Mouse (Mus musculus): ENCODE measurements around the gene Fam107b.

Gene Fam107b

DNA sequence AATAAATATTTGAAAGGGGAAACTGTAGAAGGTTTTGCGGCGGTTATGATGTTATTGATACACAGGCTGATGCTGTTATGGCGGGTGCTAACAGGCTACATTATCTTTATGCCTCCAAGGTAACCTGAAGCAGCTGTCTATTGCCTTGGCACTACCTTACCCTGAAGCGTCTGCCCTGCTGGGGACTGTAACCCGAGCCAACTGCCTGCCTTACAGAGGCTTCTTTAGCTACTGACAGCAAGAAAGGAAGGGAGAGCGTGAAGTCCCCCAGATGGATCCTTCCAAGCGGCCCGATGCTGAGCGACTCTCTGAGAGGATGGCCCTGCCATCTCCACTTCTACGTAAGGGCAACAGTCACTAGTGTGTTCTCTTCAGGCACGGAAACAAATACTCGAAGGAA is at the start of gene Fam107b:
TSS of gene Fam107b (plus strand) at position 303 of the 400 bp plus-strand sequence.
- peak in 1 of 2 experiments; percentile 12 for DNase-seq (ENCODE audit: low spot score in 2 of 2)

DNA sequence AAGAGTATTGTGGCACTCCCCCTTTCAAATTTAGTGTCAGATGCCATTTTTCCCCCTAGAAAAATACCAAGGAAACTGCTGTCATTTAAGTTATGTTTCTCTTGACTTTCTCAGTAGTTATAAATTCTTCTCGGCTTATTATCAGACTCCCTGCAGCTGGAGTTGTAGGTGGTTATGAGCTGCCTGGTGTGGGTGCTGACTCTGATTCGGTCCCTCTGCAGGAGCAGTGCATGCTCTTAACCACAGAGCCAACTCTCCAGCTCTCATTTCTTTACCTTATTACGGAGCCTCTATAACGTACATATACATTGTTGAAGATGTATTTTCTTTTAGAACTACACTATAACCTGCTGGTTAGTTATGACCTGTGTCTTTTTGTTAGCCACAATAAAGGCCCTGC is 47.7 kb upstream of the Fam107b start:
- DNase-seq (ENCODE audit: low spot score in 2 of 2): no peak

DNA sequence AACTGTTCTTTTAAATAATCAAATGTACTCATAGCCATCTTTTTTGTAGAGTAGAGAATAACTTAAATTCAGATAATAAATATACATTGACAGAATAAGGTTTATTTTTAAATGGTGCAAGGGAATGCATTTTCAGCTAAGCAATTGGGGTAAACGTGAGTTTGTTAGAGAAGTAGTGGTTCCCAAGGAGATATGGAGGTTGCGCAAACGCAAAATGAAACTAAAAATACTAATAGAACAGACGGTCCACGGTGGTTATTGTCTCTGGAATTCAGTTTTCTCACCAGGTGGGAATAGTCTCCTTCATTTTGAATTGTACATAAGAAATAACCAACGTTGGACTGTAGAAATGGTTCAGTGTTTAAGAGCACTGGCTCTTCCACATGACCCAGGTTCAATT is 44.0 kb upstream of the Fam107b start:
- DNase-seq (ENCODE audit: low spot score in 2 of 2): no peak

DNA sequence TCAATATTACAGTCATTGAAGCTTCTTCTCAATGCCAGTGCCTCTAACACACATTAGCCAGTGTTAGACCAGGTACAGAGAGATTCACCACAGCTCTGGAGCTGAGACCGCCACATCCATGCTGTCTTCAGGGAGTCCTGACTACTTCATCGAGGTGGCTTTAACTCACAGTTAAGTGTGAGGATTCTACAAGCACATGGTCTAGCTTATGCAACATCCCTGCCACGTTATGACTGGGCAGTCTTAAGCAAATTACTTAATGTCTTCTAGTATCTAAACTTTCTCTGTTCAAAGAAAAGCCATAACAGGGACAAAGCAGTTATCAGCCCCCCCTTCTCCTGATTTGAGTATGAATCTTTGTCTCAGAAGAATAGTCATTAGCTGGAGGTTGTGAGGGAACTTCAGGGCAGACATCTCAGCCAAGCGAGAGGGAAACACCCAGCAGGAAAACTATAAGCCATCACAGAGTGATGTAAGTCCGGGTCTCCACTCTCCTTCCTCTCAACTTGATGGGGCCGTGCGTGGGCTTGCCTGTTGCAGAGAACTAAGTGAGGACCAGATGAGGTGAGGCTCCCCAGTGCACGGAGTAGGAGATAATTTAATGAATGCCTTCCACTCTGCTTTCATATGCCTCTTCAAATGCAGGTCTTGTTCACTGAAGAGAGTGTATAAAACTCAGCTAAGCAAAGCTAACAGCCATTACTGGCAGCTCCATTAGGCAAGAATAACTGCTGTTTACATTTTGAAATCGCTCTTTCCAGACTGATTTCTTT is 28.8 kb upstream of the Fam107b start:
- no peak for DNase-seq (ENCODE audit: low spot score in 2 of 2)

DNA sequence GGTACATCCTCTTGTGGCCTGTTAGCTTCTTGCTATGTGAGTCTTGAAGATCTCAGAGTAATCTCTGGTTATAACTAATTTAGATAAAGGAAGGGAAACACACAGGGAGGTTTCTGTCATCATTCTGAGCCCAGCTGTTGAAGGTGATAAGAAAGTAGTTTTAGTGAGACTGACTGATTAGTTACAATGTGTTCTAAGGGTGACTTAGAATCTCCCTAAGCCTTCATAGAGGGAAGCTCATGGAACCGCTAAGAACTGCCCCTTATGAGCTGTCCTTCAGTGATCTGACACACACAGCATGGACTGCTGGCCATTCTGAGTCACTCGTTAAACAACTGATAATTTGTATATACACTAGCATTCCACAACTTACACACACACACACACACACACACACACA is 24.2 kb upstream of the Fam107b start:
- DNase-seq (ENCODE audit: low spot score in 2 of 2): no peak

DNA sequence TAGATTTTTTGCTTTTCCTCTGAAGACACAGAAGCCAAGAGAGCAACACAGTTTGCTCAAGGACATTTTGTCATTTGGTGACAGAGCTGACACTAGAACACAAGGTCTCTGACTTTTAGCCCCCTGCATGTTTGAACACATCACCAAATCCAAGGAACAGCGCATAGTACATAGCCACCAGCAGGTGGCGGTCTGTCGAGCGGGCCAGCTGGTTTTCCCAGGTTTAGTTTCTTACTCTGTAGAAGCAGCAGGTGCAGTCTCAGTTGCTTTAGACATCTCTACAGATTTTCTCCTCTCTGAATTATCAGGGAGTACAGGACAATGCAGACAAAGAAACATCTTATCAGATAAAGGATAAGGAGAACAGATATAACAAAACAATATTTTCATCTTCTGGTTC is 23.7 kb upstream of the Fam107b start:
- peak; percentile 48 to 56 for DNase-seq (ENCODE audit: low spot score in 2 of 2)

DNA sequence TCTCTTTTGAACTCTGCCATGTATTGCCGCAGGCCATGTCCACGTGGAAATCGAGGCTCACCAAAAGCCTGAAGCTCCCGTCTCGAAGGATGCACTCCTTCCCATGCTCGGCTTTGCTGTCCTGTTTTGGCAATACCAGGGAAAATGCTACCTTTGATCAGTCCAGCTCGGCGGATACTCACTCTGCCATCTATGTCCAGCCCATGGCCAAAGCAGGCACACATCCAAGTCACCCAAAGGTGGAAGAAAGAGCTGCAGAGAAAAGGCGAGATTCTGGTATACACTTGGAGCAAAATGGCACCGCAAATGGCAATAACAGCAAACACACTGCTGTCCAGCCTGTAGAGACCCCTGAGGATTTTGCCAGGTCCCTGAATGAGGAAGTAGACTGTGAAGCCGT is 318 bp downstream of the Fam107b start:
- DNase-seq (ENCODE audit: low spot score in 2 of 2): no peak

DNA sequence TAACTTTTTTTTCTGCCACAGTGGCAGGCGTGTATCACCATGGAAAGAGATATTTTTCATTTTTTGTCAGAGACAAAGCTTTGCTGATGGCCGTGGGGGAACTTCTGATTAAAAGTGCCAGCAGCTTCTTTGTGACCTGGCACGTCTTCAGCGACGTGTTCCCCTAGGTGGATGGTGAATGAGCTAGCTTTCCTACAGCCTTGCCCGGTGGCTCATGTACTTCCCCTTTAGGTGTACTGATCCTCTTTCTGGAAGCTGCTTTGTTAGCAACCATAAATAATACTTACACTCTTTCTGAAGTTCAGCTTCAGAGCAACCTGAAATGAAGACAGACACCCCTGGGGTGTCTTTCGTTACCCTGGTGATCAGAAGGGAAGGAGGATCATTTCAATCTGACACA is 3.6 kb downstream of the Fam107b start:
- no peak for DNase-seq (ENCODE audit: low spot score in 2 of 2)

DNA sequence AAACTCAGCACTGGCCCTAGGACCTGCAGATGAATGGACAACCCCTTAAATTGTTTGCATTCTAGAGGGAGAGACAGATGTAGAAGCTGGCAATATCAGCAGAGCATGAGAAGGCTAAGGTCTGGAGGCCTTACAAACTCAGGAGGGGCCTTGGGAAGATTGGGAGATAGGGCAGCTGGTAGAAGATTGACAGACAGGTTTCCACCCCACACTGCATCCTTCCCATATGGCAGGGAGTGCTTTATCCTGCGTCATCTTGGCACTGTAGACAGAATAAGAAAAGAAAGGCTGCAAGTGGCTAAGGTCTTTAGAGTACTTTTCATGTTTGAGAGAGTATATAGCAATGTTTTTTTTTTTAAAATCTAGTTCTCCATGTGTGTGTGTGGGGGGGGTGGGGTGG is 4.9 kb downstream of the Fam107b start:
- DNase-seq (ENCODE audit: low spot score in 2 of 2): no peak

DNA sequence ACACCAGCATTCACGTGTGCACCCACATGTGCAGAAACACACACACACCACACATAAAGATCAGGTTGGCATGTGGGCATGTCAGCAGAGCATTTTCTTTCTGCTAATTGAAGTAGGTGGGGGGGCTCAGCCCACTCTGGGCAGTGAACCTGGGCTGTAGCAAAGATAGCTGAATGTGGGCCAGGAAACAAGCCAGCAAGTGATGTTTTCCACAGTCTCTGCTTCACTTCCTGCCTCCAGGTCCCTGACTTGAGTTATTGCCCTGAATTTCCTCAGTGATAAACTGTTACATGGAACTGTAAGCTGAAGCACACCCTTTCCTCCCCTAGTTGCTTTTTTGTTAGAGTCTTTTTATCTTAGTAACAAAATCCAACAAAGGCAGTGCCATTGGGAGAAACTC is 6.1 kb downstream of the Fam107b start:
- DNase-seq (ENCODE audit: low spot score in 2 of 2): no peak

DNA sequence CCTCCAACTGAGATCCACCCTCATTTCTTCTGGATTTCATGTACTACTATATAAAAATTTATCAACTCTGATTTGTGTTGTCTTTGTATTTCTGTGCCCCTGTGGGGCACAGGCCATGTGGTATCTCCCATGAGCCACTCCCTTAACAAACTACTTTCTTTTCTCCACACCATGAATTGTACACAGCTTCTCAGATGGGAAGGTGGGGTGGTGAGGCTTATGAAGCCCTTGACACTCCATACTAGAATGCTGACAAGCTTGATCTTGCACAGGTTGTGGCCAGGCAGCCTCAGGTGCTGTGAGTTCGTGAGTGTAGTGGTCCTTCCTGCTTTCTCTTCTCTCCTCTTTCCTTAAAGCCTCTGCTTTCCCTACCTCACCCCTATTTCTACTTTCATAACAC is 6.9 kb downstream of the Fam107b start:
- DNase-seq (ENCODE audit: low spot score in 2 of 2): no peak

DNA sequence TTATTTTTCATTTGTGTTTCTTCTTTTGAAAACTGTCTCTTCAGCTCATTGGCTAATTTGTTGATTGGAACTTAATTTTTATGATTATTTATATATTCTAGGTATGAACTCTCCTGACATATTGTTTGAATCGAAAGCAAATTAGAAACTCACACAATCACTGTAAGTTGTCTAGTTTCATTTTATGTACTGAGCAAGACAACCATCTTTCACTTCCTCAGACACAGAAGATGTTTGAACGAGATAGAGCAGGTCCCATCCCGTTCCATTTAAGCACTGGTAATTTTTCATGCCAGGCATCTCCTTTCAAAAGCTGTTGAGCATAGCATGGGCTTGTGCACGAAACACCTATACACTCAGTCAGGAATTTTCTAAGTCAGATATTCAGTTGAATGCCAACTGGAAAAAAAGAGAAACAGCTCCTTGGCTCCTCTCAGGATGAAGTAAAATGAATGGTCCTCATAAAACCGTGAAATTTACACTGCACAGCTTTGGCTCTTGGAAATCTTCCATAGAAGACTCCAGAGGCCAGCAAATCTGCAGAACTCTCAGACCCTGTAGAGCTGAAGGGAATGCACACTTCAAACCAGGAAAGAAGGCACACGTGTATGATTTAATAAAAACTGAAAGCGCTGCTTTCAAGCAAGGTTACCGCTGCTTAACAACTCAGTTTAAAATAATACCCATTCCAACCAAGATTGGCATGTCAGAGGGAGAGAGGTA is 8.1 kb downstream of the Fam107b start:
- DNase-seq (ENCODE audit: low spot score in 2 of 2): no peak

DNA sequence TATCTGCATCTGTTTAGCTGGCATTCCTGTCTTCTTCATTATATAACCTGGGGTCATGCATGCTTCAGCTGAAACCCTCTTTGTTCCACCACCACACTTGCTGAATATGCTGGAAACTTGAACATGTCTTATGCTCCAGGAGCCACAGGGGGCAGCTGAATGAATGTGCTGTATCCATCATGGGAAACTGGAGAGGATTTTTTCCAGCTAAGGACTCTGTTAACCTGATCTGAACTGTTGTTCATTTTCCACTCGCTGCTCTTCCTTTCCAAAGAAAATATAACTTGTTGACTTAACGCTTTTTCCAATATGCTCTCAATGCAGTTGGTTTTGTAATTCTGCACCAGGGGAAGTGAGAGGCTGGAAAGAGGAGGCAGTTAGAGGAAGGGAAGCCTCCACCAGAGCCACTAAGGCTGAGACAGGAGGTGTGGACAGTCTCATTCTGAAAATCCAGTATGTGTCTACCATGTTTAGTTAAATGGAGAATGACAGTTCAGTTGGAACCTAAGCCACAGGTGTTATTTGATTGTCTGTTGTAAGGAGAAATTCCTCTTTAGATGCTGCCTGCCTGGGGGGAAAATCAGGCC is 9.1 kb downstream of the Fam107b start:
- DNase-seq (ENCODE audit: low spot score in 2 of 2): no peak

DNA sequence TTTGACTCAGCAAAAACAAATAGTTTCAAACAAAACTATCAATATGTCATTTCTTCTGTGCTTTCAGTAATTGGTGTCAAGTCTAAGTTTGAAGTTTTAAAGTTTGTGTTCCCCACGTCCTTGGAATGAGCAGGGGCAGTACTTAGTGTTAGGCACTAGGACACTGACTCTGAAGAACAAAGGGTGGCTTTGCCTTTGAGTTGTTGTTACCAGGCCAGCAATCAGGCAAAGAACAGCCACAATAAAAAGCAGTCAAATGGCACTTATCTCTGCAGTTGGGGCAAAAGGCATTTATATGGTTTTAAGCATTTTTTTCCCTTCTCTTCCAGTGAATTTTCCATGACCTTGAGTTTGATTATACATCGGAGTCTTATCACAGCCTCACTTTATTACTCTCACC is 12.5 kb downstream of the Fam107b start:
- no peak for DNase-seq (ENCODE audit: low spot score in 2 of 2)

DNA sequence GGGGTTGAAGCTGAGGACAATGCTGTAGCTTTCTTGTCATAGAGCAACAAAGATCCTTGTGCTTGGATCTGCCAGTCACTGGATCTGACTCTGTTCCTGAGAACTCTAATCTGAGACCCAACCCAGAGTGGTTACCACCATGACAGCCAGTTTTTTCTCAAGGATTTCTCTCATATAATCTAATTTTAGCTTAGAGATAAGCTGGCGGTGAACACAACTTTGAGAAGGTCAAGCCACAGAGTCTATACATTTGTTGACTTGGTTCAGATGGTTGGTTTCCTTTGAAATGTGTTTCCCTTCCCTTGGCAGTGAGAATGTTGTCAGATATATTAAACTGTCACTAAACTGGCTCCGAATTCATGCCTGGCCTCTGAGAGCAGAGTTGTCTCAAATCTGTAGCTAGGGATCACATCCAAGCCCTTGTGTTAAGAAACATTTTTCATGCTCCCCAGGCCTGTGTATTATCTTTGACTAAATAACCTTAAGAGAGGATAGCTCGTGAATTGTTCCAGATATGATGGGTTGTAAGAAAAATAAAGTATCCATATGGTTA is 15.0 kb downstream of the Fam107b start:
- no peak for DNase-seq (ENCODE audit: low spot score in 2 of 2)

DNA sequence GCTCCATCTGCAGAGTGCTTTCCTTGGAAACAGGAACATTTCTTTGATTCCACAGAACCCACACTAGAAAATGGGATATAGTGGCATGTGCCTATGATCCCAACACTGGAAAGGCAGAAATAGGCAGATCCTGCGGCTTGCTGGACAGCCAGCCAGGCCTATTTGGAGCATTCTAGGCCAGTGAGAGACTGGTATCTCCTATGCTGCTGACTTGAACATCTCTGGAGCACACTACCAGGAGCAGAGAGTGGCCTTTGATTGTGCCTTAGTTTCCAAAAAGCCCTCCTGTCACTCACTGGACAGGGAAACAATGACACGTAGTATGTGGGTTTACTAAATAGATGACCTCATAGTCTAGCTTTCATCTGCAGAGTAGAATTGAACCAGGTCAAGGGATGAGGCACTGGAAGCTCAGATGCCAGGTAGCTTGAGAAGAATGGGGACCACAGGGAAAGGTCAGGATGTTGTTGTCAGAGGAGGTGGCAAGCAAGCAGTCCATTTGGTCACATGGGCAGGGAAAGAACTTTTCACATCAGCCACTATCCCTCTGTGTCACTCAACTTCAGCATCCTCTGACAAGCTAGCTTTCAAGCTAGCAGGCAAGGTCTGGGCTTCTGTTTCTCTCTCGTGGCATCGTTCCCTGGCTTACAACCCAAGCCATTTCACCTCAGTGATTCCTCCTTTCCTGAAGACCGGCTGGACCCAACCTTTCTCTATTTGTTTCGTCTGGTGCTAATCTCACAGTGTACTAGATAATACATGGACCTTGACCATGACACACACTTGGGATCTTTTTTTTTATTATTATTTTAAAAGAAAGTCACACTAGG is 20.0 kb downstream of the Fam107b start:
- peak in 1 of 2 experiments; percentile 36 for DNase-seq (ENCODE audit: low spot score in 2 of 2)

DNA sequence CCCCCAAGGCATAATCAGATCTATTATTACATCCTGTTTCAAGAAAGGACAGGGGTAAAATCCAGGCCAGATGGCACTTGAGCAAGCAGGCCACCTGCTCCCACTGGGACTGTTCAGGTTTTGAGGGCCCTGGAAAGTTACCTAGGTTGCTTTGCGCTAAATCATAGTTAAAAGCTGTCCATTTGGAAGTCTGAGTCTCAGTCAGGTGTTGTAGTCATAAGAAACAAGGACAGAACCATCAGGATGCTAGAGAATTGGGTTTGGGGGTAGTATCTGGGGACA is 20.6 kb downstream of the Fam107b start:
- no peak for DNase-seq (ENCODE audit: low spot score in 2 of 2)

DNA sequence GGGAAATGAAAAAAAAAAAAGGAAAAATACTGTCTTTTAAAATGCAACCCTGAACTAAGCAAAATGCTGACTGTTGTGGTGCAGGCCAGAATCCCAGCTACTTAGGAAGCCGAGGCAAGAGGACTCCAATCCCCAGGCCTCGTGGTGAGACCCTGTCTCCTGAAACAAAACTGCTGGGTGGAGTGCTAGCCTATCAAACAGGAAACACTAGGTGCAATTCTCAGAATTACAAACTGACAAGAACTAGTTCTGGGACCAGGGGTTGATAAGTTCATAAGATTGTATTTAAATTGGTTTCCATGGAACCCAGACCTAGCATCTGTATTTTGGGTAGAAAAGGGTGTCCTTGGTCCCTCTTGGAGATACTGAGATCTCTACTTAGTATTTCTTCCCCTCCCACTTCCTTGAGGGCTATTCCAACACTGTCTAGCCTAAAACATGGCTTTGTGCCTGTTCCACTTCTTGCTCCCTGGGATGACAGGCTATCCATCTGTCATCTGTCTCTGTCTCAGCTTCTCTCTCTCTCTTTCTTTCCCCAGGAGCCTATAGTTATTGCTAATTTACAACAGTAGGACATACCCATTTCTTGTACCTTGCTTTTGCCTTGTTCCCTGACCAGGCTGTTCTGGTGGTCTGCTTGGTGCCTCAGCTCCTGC is 24.5 kb downstream of the Fam107b start:
- no peak for DNase-seq (ENCODE audit: low spot score in 2 of 2)

DNA sequence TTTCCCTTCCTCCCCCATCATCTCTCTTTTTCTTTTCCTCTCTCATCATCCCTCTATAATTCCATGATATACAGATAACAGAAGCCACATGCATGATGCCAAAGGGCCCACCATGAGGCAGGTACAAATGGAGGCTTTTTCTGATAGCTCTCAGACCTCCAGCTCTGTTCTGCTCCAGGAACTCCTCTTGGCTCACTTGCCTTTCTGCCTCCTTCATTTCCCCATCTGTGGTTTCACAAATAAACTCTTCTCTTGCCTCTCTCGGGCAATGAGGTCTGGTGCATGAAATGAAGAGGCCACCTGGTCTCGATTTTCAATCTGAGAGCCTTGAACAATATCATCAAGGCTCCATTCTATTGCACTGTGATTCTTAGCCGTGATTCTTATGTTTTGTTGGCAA is 30.1 kb downstream of the Fam107b start:
- DNase-seq (ENCODE audit: low spot score in 2 of 2): no peak

DNA sequence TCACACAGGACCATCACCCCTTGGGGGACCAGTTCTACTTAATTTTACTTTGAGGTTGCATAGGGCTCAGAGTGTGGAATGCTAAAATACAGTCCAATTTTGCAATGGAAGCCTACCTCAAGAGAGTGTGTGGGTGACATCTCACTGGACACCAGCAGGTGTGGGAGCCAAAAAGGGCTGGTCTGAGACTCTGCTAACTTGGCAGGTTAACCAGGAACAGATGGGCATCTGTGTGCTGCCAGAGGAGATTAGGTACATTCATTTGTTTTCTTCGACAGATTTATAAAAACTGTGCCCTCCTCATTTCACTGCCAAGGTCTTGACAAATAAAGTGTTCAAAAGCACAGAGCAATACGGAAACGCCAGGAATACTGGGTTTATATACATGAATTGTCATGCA is 32.3 kb downstream of the Fam107b start:
- DNase-seq (ENCODE audit: low spot score in 2 of 2): peak in 1 of 2 experiments; percentile 60

DNA sequence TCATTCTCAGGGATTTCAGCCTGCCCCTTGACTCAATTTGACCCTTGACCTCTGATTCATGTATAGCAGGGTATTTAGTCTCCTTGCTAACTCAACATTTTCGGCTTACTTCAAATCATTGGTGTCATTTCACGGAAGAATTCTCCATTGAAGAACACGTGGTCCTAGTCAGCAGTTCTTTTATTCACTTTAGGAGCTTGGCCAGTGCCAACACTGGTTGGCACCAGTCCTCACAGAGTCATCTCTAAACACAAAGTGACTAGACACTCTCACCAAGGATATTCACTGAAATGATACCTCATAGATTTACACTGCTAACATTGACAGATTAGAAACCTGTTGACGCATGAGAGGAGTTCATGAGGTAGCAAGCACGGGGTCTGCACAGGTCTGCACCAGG is 32.9 kb downstream of the Fam107b start:
- DNase-seq (ENCODE audit: low spot score in 2 of 2): no peak
